Mouse (Mus musculus): Measurements from ENCODE around the gene Ifi214. TPM values are rescaled to one million over a fixed set of nuclear protein-coding genes. Genes with fewer than 3 reads are reported as not detected.
"Not testable (repeated sequence)": the region's sequence is repeated elsewhere in the genome, so short reads cannot be mapped to it uniquely, and the experiment has no call there.

Gene Ifi214
- not detected in 2 replicates for polyA plus RNA-seq (2016; fragmentation: Nextera tagmentation; extraction: Ambion mirVana)

- not testable (repeated sequence) for H3K4me1 ChIP-seq (replicated peaks); H3K27ac ChIP-seq; DNase-seq (ENCODE audit: low spot score); H3K27me3 ChIP-seq (ENCODE audit: insufficient read depth, poor library complexity, severe bottlenecking); H3K4me3 ChIP-seq; H3K36me3 ChIP-seq; H3K9me3 ChIP-seq
- 92% methylated on average over 3 of the region's 3 CpGs for WGBS
These were observed at the start of gene Ifi214 for GRCm38 (mm10) chr1:173535791-173536190. TSS of gene Ifi214 (minus strand) at chr1:173535957.

GRCm38 (mm10) chr1:173579921-173580585 is 44.3 kb upstream of the Ifi214 start:
- H3K9me3 ChIP-seq, result peaks cover 40% of the 10 kb centered on the region
- DNase-seq (ENCODE audit: low spot score), result no peak
- no peaks in the 10 kb centered on the region for H3K4me1 ChIP-seq (replicated peaks)
- H3K36me3 ChIP-seq, result no peaks in the 10 kb centered on the region
- no peak overlapping the region for H3K4me3 ChIP-seq
- 94% methylated on average over 26 of the region's 26 CpGs for WGBS
- no peaks in the 10 kb centered on the region for H3K27me3 ChIP-seq (ENCODE audit: insufficient read depth, poor library complexity, severe bottlenecking)
- H3K27ac ChIP-seq, result no peak overlapping the region

- WGBS, result 90% methylated on average over 9 of the region's 9 CpGs
- Histone ChIP-seq H3K4me1 (replicated peaks) (no peaks in the 10 kb centered on the region), H3K9me3 (peaks cover 41% of the 10 kb centered on the region)
These were observed 43.3 kb upstream of the Ifi214 start for GRCm38 (mm10) chr1:173579079-173579478.

GRCm38 (mm10) chr1:173550491-173551050 is 14.8 kb upstream of the Ifi214 start:
- 84% methylated on average over 5 of the region's 5 CpGs for WGBS

More at GRCm38 (mm10) chr1:173579079-173579478, 43.3 kb upstream of the Ifi214 start:
- DNase-seq (ENCODE audit: low spot score), result no peak
- no peaks in the 10 kb centered on the region for H3K27me3 ChIP-seq (ENCODE audit: insufficient read depth, poor library complexity, severe bottlenecking)
- no peak overlapping the region for H3K4me3 ChIP-seq
- no peak overlapping the region for H3K27ac ChIP-seq
- H3K36me3 ChIP-seq, result no peaks in the 10 kb centered on the region

GRCm38 (mm10) chr1:173548798-173549197 is 13.0 kb upstream of the Ifi214 start:
- not testable (repeated sequence) for H3K9me3 ChIP-seq; H3K4me1 ChIP-seq (replicated peaks); H3K27me3 ChIP-seq (ENCODE audit: insufficient read depth, poor library complexity, severe bottlenecking); DNase-seq (ENCODE audit: low spot score); H3K27ac ChIP-seq; H3K4me3 ChIP-seq; H3K36me3 ChIP-seq
- WGBS, result 92% methylated on average over 3 of the region's 3 CpGs

More at GRCm38 (mm10) chr1:173550491-173551050, 14.8 kb upstream of the Ifi214 start:
- not testable (repeated sequence) for H3K9me3 ChIP-seq; H3K27ac ChIP-seq; H3K4me1 ChIP-seq (replicated peaks); H3K36me3 ChIP-seq; H3K4me3 ChIP-seq; H3K27me3 ChIP-seq (ENCODE audit: insufficient read depth, poor library complexity, severe bottlenecking); DNase-seq (ENCODE audit: low spot score)

GRCm38 (mm10) chr1:173521452-173521851 is 14.3 kb downstream of the Ifi214 start:
- no peaks in the 10 kb centered on the region for H3K27me3 ChIP-seq (ENCODE audit: insufficient read depth, poor library complexity, severe bottlenecking)
- DNase-seq (ENCODE audit: low spot score), result no peak
- H3K4me1 ChIP-seq (replicated peaks), result no peaks in the 10 kb centered on the region
- no peaks in the 10 kb centered on the region for H3K36me3 ChIP-seq
- H3K9me3 ChIP-seq, result no peaks in the 10 kb centered on the region
- H3K27ac ChIP-seq, result no peak overlapping the region
- no peak overlapping the region for H3K4me3 ChIP-seq

GRCm38 (mm10) chr1:173510595-173510994 is 25.2 kb downstream of the Ifi214 start:
- not testable (repeated sequence) for H3K9me3 ChIP-seq; H3K27ac ChIP-seq; H3K36me3 ChIP-seq; H3K27me3 ChIP-seq (ENCODE audit: insufficient read depth, poor library complexity, severe bottlenecking); DNase-seq (ENCODE audit: low spot score); H3K4me1 ChIP-seq (replicated peaks); H3K4me3 ChIP-seq
- 90% methylated on average over 2 of the region's 2 CpGs for WGBS

- not testable (repeated sequence) for H3K36me3 ChIP-seq; H3K27me3 ChIP-seq (ENCODE audit: insufficient read depth, poor library complexity, severe bottlenecking); H3K4me3 ChIP-seq; H3K4me1 ChIP-seq (replicated peaks); DNase-seq (ENCODE audit: low spot score); H3K27ac ChIP-seq; H3K9me3 ChIP-seq
These were observed 44.3 kb downstream of the Ifi214 start for GRCm38 (mm10) chr1:173491483-173491882.

GRCm38 (mm10) chr1:173490812-173491480 is 44.8 kb downstream of the Ifi214 start, which contains the start of gene Ifi206:
TSS of gene Ifi206 (minus strand) at chr1:173491041.
- not testable (repeated sequence) for H3K4me1 ChIP-seq (replicated peaks); DNase-seq (ENCODE audit: low spot score); H3K36me3 ChIP-seq; H3K27me3 ChIP-seq (ENCODE audit: insufficient read depth, poor library complexity, severe bottlenecking); H3K9me3 ChIP-seq; H3K27ac ChIP-seq; H3K4me3 ChIP-seq
- 82% methylated on average over 3 of the region's 3 CpGs for WGBS

GRCm38 (mm10) chr1:173481182-173481574 is 54.6 kb downstream of the Ifi214 start:
- H3K27ac ChIP-seq; DNase-seq (ENCODE audit: low spot score); H3K27me3 ChIP-seq (ENCODE audit: insufficient read depth, poor library complexity, severe bottlenecking); H3K9me3 ChIP-seq; H3K36me3 ChIP-seq; H3K4me1 ChIP-seq (replicated peaks); H3K4me3 ChIP-seq: not testable (repeated sequence)
- whole genome bisulfite sequencing, result 82% methylated on average over 3 of the region's 3 CpGs

- H3K9me3 ChIP-seq; H3K27me3 ChIP-seq (ENCODE audit: insufficient read depth, poor library complexity, severe bottlenecking); H3K27ac ChIP-seq; DNase-seq (ENCODE audit: low spot score); H3K36me3 ChIP-seq; H3K4me1 ChIP-seq (replicated peaks); H3K4me3 ChIP-seq: not testable (repeated sequence)
- 89% methylated on average over 5 of the region's 5 CpGs for WGBS
These were observed 55.2 kb downstream of the Ifi214 start for GRCm38 (mm10) chr1:173480399-173481181.

Data from hindbrain, embryonic 10.5 days (tissue).